Mouse (Mus musculus) hindbrain, embryonic 11.5 days (tissue): ENCODE results near the gene Dock10. TPM values are rescaled to one million over a fixed set of nuclear protein-coding genes. Genes with fewer than 3 reads are reported as not detected.

Source experiments
- ATAC-seq: fragments of 200-750 bp; cut with Nextera tagmentation; 2 replicates; pipeline ENCODE4 v1.8.0; 2017; ENCODE audit warnings: mild to moderate bottlenecking, moderate TSS enrichment, moderate library complexity; ENCODE audit not compliant: low FRiP score
- DNase-seq: peaks from one replicate; pipeline ENCODE4 v3.0.0-alpha.2; 2015; ENCODE audit warnings: low spot score
- H3K27ac ChIP-seq: fragments of 300-500 bp; sonication (generic); 2 replicates; pipeline ENCODE4 v1.5.1; 2014; ENCODE audit warnings: mild to moderate bottlenecking, low read depth, low read length
- H3K27me3 ChIP-seq: fragments of 300-500 bp; sonication (generic); 2 replicates; pipeline ENCODE4 v1.6.1; 2014; ENCODE audit warnings: mild to moderate bottlenecking, low read length, moderate library complexity, mixed read lengths; ENCODE audit not compliant: control insufficient read depth, insufficient read depth
- H3K36me3 ChIP-seq: fragments of 300-500 bp; sonication (generic); 2 replicates; pipeline ENCODE4 v1.6.1; 2014; ENCODE audit warnings: mild to moderate bottlenecking, low read length, moderate library complexity, mixed read lengths; ENCODE audit not compliant: control insufficient read depth, insufficient read depth
- H3K4me1 ChIP-seq: fragments of 300-500 bp; sonication (generic); replicated peaks from 2 replicates; pipeline ENCODE4 v1.6.1; 2014; ENCODE audit warnings: low read length, mixed read lengths; ENCODE audit not compliant: control insufficient read depth, insufficient read depth
- H3K4me2 ChIP-seq: fragments of 300-500 bp; sonication (generic); replicated peaks from 2 replicates; pipeline ENCODE4 v1.6.1; 2014; ENCODE audit warnings: mild to moderate bottlenecking, low read depth, low read length
- H3K4me3 ChIP-seq: fragments of 300-500 bp; sonication (generic); 2 replicates; pipeline ENCODE4 v1.5.1; 2014; ENCODE audit warnings: low read depth, low read length
- H3K9ac ChIP-seq: fragments of 300-500 bp; sonication (generic); 2 replicates; pipeline ENCODE4 v1.6.1; 2014; ENCODE audit warnings: low read depth, low read length
- H3K9me3 ChIP-seq: fragments of 300-500 bp; sonication (generic); 2 replicates; pipeline ENCODE4 v1.6.1; 2016; ENCODE audit warnings: low read length; ENCODE audit not compliant: control insufficient read depth
- WGBS: fragments of 180-500 bp; shearing (Covaris S2); extraction: QIAGEN DNeasy Blood & Tissue Kit; methylation state at CpG from one replicate; pipeline ENCODE4 v1.1.7; 2014; 5-methylcytosine and 5-hydroxymethylcytosine counted together
- polyA plus RNA-seq: library from polyadenylated mRNA; unstranded; fragments of >200 nt; fragmentation: Nextera tagmentation; extraction: Ambion mirVana; gene quantifications from 2 replicates; pipeline ENCODE4 v1.2.1, GENCODE M21; 2014

Gene Dock10
- polyA plus RNA-seq, 1 experiment from 2014 or later, result 4.3 TPM

- H3K4me1 ChIP-seq, result no peaks in the 10 kb centered on the region
- H3K27ac ChIP-seq, result no peak overlapping the region
- H3K9me3 ChIP-seq, result no peaks in the 10 kb centered on the region
- no peak overlapping the region for H3K4me2 ChIP-seq
- H3K4me3 ChIP-seq, result no peak overlapping the region
- whole genome bisulfite sequencing, result 80% methylated on average over 5 of the region's 5 CpGs
- H3K27me3 ChIP-seq, result no peaks in the 10 kb centered on the region
- DNase-seq, result no peak
- H3K36me3 ChIP-seq, result no peaks in the 10 kb centered on the region
- H3K9ac ChIP-seq, result no peak overlapping the region
- ATAC-seq, result no peak
Measured at GRCm38 (mm10) chr1:80737812-80738391, 20.4 kb downstream of the Dock10 start.

- H3K4me2 ChIP-seq, result no peak overlapping the region
- no peaks in the 10 kb centered on the region for H3K9me3 ChIP-seq
- no peaks in the 10 kb centered on the region for H3K36me3 ChIP-seq
- no peaks in the 10 kb centered on the region for H3K4me1 ChIP-seq
- no peaks in the 10 kb centered on the region for H3K27me3 ChIP-seq
- H3K9ac ChIP-seq, result no peak overlapping the region
- 87% methylated on average over 5 of the region's 5 CpGs for WGBS
- DNase-seq (no peak), ATAC-seq (no peak)
- no peak overlapping the region for H3K27ac ChIP-seq
- no peak overlapping the region for H3K4me3 ChIP-seq
Measured at GRCm38 (mm10) chr1:80730582-80730981, 27.7 kb downstream of the Dock10 start.

- H3K4me2 ChIP-seq, result no peak overlapping the region
- no peaks in the 10 kb centered on the region for H3K27me3 ChIP-seq
- H3K9ac ChIP-seq, result no peak overlapping the region
- no peaks in the 10 kb centered on the region for H3K36me3 ChIP-seq
- ATAC-seq (no peak), DNase-seq (no peak)
- no peaks in the 10 kb centered on the region for H3K9me3 ChIP-seq
- WGBS, result 94% methylated on average over 4 of the region's 4 CpGs
- H3K4me1 ChIP-seq, result no peaks in the 10 kb centered on the region
- no peak overlapping the region for H3K27ac ChIP-seq
- H3K4me3 ChIP-seq, result no peak overlapping the region
Measured at GRCm38 (mm10) chr1:80730174-80730573, 28.2 kb downstream of the Dock10 start.

- no peak overlapping the region for H3K9ac ChIP-seq
- no peaks in the 10 kb centered on the region for H3K27me3 ChIP-seq
- 71% methylated on average over 1 of the region's 1 CpGs for WGBS
- ATAC-seq (no peak), DNase-seq (no peak)
- H3K4me2 ChIP-seq, result no peak overlapping the region
- no peak overlapping the region for H3K4me3 ChIP-seq
- no peak overlapping the region for H3K27ac ChIP-seq
- no peaks in the 10 kb centered on the region for H3K36me3 ChIP-seq
- H3K9me3 ChIP-seq, result no peaks in the 10 kb centered on the region
- no peaks in the 10 kb centered on the region for H3K4me1 ChIP-seq
Measured at GRCm38 (mm10) chr1:80728183-80728582, 30.1 kb downstream of the Dock10 start.

- H3K4me3 ChIP-seq, result no peak overlapping the region
- H3K27me3 ChIP-seq, result no peaks in the 10 kb centered on the region
- H3K4me2 ChIP-seq, result no peak overlapping the region
- DNase-seq, result no peak
- 86% methylated on average over 4 of the region's 4 CpGs for WGBS
- H3K9ac ChIP-seq, result no peak overlapping the region
- no peak overlapping the region for H3K27ac ChIP-seq
- no peaks in the 10 kb centered on the region for H3K9me3 ChIP-seq
- no peaks in the 10 kb centered on the region for H3K4me1 ChIP-seq
- no peak for ATAC-seq
- no peaks in the 10 kb centered on the region for H3K36me3 ChIP-seq
Measured at GRCm38 (mm10) chr1:80727403-80727802, 30.9 kb downstream of the Dock10 start.

GRCm38 (mm10) chr1:80722647-80723046, 35.7 kb downstream of the Dock10 start:
- Histone ChIP-seq H3K4me1 (no peaks in the 10 kb centered on the region), H3K27ac (no peak overlapping the region), H3K4me3 (no peak overlapping the region), H3K36me3 (no peaks in the 10 kb centered on the region), H3K9ac (no peak overlapping the region), H3K4me2 (no peak overlapping the region), H3K9me3 (no peaks in the 10 kb centered on the region), H3K27me3 (no peaks in the 10 kb centered on the region)
- ATAC-seq (no peak), DNase-seq (peak; percentile 25)
- WGBS, result 40% methylated on average over 4 of the region's 4 CpGs

GRCm38 (mm10) chr1:80722001-80722400, 36.3 kb downstream of the Dock10 start:
- Histone ChIP-seq H3K36me3 (no peaks in the 10 kb centered on the region), H3K9me3 (no peaks in the 10 kb centered on the region), H3K27me3 (no peaks in the 10 kb centered on the region), H3K27ac (no peak overlapping the region), H3K4me2 (no peak overlapping the region), H3K9ac (no peak overlapping the region), H3K4me3 (no peak overlapping the region), H3K4me1 (no peaks in the 10 kb centered on the region)
- WGBS, result 92% methylated on average over 1 of the region's 1 CpGs
- no peak for DNase-seq
- no peak for ATAC-seq

GRCm38 (mm10) chr1:80721181-80721580, 37.1 kb downstream of the Dock10 start:
- Histone ChIP-seq H3K9ac (no peak overlapping the region), H3K27me3 (no peaks in the 10 kb centered on the region), H3K9me3 (no peaks in the 10 kb centered on the region), H3K27ac (no peak overlapping the region), H3K4me3 (no peak overlapping the region), H3K4me1 (no peaks in the 10 kb centered on the region), H3K4me2 (no peak overlapping the region), H3K36me3 (no peaks in the 10 kb centered on the region)
- DNase-seq (no peak), ATAC-seq (no peak)
- WGBS, result 90% methylated on average over 2 of the region's 2 CpGs

GRCm38 (mm10) chr1:80720146-80720545, 38.2 kb downstream of the Dock10 start:
- no peak overlapping the region for H3K4me3 ChIP-seq
- DNase-seq, result no peak

More at GRCm38 (mm10) chr1:80720146-80720545, 38.2 kb downstream of the Dock10 start:
- H3K4me2 ChIP-seq, result no peak overlapping the region
- no peaks in the 10 kb centered on the region for H3K4me1 ChIP-seq
- no peaks in the 10 kb centered on the region for H3K36me3 ChIP-seq
- H3K9ac ChIP-seq, result no peak overlapping the region
- H3K27ac ChIP-seq, result no peak overlapping the region
- no peaks in the 10 kb centered on the region for H3K27me3 ChIP-seq
- no peaks in the 10 kb centered on the region for H3K9me3 ChIP-seq
- no peak for ATAC-seq
